Mouse (Mus musculus): ENCODE data around the gene Synpr.

GRCm38 (mm10) chr14:13567996-13568395 is 283.4 kb downstream of the Synpr start:
- no peak for TF ChIP-seq GATA1 (IDR thresholded peaks at IDR 0.05; ENCODE audit: borderline replicate concordance, low read length)
- no peak for TF ChIP-seq FLI1 (IDR thresholded peaks at IDR 0.05; ENCODE audit: low read length)
